Mouse (Mus musculus): ENCODE data around the gene Nags. TPM values are rescaled to one million over a fixed set of nuclear protein-coding genes. Genes with fewer than 3 reads are reported as not detected.

Nags gene
- polyA plus RNA-seq, 1 experiment: 0.04 TPM

- no peak for TF ChIP-seq POLR2A (IDR thresholded peaks at IDR 0.05; ENCODE audit: extremely low read depth, insufficient read depth, low read length)
- no peak for TF ChIP-seq CTCF (IDR thresholded peaks at IDR 0.05; ENCODE audit: extremely low read depth, insufficient read depth, low read length)
- Histone ChIP-seq H3K4me3 (ENCODE audit: insufficient read depth, low read length) (peak overlapping the region; percentile 91), H3K27ac (ENCODE audit: insufficient read depth, low read length) (no peak overlapping the region), H3K4me1 (ENCODE audit: control insufficient read depth, insufficient read depth, low read length) (no peaks in the 10 kb centered on the region; the same call in 1 of the 2 replicates)
Observed at GRCm38 (mm10) chr11:102184253-102184645, 38.9 kb downstream of the Nags start.

- Histone ChIP-seq H3K4me1 (ENCODE audit: control insufficient read depth, insufficient read depth, low read length) (no peaks in the 10 kb centered on the region; the same call in 1 of the 2 replicates), H3K27ac (ENCODE audit: insufficient read depth, low read length) (peak within 1 kb of the TSS; percentile 98), H3K4me3 (ENCODE audit: insufficient read depth, low read length) (peak within 1 kb of the TSS; percentile 91)
- TF ChIP-seq CTCF (IDR thresholded peaks at IDR 0.05; ENCODE audit: extremely low read depth, insufficient read depth, low read length) (no peak), POLR2A (IDR thresholded peaks at IDR 0.05; ENCODE audit: extremely low read depth, insufficient read depth, low read length) (peak; percentile 79)
Observed at GRCm38 (mm10) chr11:102184646-102185495, 39.6 kb downstream of the Nags start, which contains the start of gene Lsm12. Lsm12 (minus strand) TSS chr11:102185296.

GRCm38 (mm10) chr11:102185677-102186076 lies 40.4 kb downstream of the Nags start:
- peak overlapping the region; percentile 91; the same call in 1 of the 2 replicates for H3K4me3 ChIP-seq (ENCODE audit: insufficient read depth, low read length)
- TF ChIP-seq POLR2A (IDR thresholded peaks at IDR 0.05; ENCODE audit: extremely low read depth, insufficient read depth, low read length) (no peak), CTCF (IDR thresholded peaks at IDR 0.05; ENCODE audit: extremely low read depth, insufficient read depth, low read length) (no peak)
- H3K4me1 ChIP-seq (ENCODE audit: control insufficient read depth, insufficient read depth, low read length): peaks cover 1% of the 10 kb centered on the region; the same call in 1 of the 2 replicates
- no peak overlapping the region for H3K27ac ChIP-seq (ENCODE audit: insufficient read depth, low read length)

- Histone ChIP-seq H3K27ac (ENCODE audit: insufficient read depth, low read length) (no peak overlapping the region), H3K4me1 (ENCODE audit: control insufficient read depth, insufficient read depth, low read length) (peaks cover 3% of the 10 kb centered on the region; the same call in 1 of the 2 replicates), H3K4me3 (ENCODE audit: insufficient read depth, low read length) (no peak overlapping the region)
- TF ChIP-seq CTCF (IDR thresholded peaks at IDR 0.05; ENCODE audit: extremely low read depth, insufficient read depth, low read length) (no peak), POLR2A (IDR thresholded peaks at IDR 0.05; ENCODE audit: extremely low read depth, insufficient read depth, low read length) (no peak)
Observed at GRCm38 (mm10) chr11:102186235-102186634, 40.9 kb downstream of the Nags start.

GRCm38 (mm10) chr11:102188980-102189379 lies 43.7 kb downstream of the Nags start:
- H3K4me3 ChIP-seq (ENCODE audit: insufficient read depth, low read length): peak overlapping the region; percentile 56
- TF ChIP-seq CTCF (IDR thresholded peaks at IDR 0.05; ENCODE audit: extremely low read depth, insufficient read depth, low read length) (no peak), POLR2A (IDR thresholded peaks at IDR 0.05; ENCODE audit: extremely low read depth, insufficient read depth, low read length) (no peak)
- no peak overlapping the region for H3K27ac ChIP-seq (ENCODE audit: insufficient read depth, low read length)
- H3K4me1 ChIP-seq (ENCODE audit: control insufficient read depth, insufficient read depth, low read length): peaks cover 3% of the 10 kb centered on the region; the same call in 1 of the 2 replicates

- Histone ChIP-seq H3K4me3 (ENCODE audit: insufficient read depth, low read length) (peak within 1 kb of the TSS; percentile 56), H3K4me1 (ENCODE audit: control insufficient read depth, insufficient read depth, low read length) (peaks cover 3% of the 10 kb centered on the region; the same call in 1 of the 2 replicates), H3K27ac (ENCODE audit: insufficient read depth, low read length) (no peak within 1 kb of the TSS)
- TF ChIP-seq POLR2A (IDR thresholded peaks at IDR 0.05; ENCODE audit: extremely low read depth, insufficient read depth, low read length) (peak; percentile 71; the same call in 1 of the 2 replicates), CTCF (IDR thresholded peaks at IDR 0.05; ENCODE audit: extremely low read depth, insufficient read depth, low read length) (no peak)
Observed at GRCm38 (mm10) chr11:102189461-102190436, 44.4 kb downstream of the Nags start, which contains the start of gene G6pc3. G6pc3 (plus strand) TSS chr11:102189620.

GRCm38 (mm10) chr11:102190848-102191247 lies 45.5 kb downstream of the Nags start:
- H3K4me3 ChIP-seq (ENCODE audit: insufficient read depth, low read length): no peak overlapping the region
- TF ChIP-seq CTCF (IDR thresholded peaks at IDR 0.05; ENCODE audit: extremely low read depth, insufficient read depth, low read length) (no peak), POLR2A (IDR thresholded peaks at IDR 0.05; ENCODE audit: extremely low read depth, insufficient read depth, low read length) (no peak)
- H3K27ac ChIP-seq (ENCODE audit: insufficient read depth, low read length): no peak overlapping the region

GRCm38 (mm10) chr11:102193657-102194440 lies 48.5 kb downstream of the Nags start:
- TF ChIP-seq CTCF (IDR thresholded peaks at IDR 0.05; ENCODE audit: extremely low read depth, insufficient read depth, low read length) (no peak), POLR2A (IDR thresholded peaks at IDR 0.05; ENCODE audit: extremely low read depth, insufficient read depth, low read length) (no peak)
- Histone ChIP-seq H3K27ac (ENCODE audit: insufficient read depth, low read length) (no peak overlapping the region), H3K4me3 (ENCODE audit: insufficient read depth, low read length) (no peak overlapping the region), H3K4me1 (ENCODE audit: control insufficient read depth, insufficient read depth, low read length) (peaks cover 3% of the 10 kb centered on the region; the same call in 1 of the 2 replicates)

More at GRCm38 (mm10) chr11:102190848-102191247, 45.5 kb downstream of the Nags start:
- H3K4me1 ChIP-seq (ENCODE audit: control insufficient read depth, insufficient read depth, low read length): peaks cover 3% of the 10 kb centered on the region; the same call in 1 of the 2 replicates

Measured in cortical plate, adult 2 months (tissue).